Mouse (Mus musculus) natural killer cell, adult 2 months (primary cell): ENCODE measurements around the gene Ubr3.
A peak's percentile ranks its signal among the peaks of the same experiment; 100 is the strongest.

Experiments
- DNase-seq, 2 experiments: peaks; one replicate each; pipeline ENCODE4 v3.0.0; 2022; ENCODE audit warnings: low spot score in 2 of 2

Gene Ubr3

DNA sequence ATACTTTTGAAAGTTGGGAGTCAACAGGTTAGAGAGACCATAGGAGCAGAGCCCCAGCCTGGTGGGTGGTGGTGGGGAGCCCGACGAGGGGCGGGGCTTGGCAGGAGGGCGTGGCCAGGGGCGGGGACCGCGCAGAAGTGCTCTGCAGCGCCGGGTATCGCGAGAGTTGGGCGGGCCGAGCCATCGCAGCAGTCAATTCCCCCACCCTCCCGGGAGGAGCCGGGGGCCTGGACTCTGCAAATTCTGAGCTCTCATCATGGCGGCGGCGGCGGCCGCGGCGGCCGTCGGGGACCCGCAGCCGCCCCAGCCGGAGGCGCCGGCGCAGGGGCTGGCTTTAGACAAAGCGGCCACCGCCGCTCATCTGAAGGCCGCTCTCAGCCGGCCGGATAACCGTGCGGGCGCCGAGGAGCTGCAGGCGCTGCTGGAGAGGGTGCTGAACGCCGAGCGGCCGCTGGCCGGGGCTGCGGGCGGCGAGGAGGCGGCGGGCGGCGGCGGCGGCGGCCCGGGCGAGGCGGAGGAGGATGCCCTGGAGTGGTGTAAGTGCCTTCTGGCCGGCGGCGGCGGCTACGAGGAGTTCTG, at the start of gene Ubr3:
Gene Ubr3 (plus strand): TSS at position 208 of the 579 bp plus-strand sequence.
- DNase-seq = peak; percentile 96 to 97

GRCm38 (mm10) chr2:69849215-69849614, 47.8 kb upstream of the Ubr3 start:
- no peak for DNase-seq

- no peak for DNase-seq
Observed at GRCm38 (mm10) chr2:69851427-69852058, 45.5 kb upstream of the Ubr3 start.

DNA sequence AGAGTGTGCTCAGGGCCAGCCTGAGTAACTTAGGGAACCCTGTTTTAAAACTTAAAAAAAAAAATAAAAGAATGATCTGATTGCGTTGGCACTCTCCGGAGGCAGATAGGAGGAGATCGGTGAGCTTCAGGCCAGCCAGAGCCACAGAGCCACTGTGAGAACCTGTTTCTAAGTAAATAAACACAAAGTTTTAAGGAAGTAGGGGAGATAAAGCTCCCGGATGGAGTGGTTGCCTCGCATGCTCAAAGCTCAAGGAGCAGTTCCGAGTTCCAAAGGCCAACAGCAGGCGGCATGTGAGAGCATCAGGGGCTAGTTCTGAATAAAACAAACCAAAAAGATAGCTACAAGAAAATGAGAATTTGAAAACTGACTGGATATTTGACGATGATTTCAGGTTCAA, 40.7 kb upstream of the Ubr3 start:
- no peak for DNase-seq

DNA sequence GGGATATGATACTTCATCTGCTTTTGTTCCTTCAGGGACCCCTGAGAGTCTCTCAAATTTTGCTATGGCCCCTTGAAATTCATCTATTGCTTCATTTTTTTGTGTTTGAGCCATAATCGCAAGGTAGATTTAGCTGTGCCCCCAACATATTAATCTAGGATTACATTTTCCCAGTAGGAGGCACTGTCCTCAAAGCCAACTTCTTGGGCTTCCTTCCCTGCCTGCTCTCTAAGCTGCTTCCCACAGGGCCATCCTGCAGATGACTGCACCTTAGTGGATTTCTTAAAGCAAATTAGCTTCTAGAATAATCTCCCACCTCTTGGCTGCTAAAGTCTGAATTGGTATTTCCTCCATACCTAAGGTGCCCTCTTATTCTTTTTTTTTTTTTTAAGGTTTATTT, 39.2 kb upstream of the Ubr3 start:
- DNase-seq = no peak

GRCm38 (mm10) chr2:69860972-69861452, 36.0 kb upstream of the Ubr3 start:
- DNase-seq = peak; percentile 23 to 26

GRCm38 (mm10) chr2:69861485-69862091, 35.5 kb upstream of the Ubr3 start, which contains the start of gene Ssb:
TSS of gene Ssb (plus strand) at chr2:69861562.
- peak; percentile 86 to 92 for DNase-seq

DNA sequence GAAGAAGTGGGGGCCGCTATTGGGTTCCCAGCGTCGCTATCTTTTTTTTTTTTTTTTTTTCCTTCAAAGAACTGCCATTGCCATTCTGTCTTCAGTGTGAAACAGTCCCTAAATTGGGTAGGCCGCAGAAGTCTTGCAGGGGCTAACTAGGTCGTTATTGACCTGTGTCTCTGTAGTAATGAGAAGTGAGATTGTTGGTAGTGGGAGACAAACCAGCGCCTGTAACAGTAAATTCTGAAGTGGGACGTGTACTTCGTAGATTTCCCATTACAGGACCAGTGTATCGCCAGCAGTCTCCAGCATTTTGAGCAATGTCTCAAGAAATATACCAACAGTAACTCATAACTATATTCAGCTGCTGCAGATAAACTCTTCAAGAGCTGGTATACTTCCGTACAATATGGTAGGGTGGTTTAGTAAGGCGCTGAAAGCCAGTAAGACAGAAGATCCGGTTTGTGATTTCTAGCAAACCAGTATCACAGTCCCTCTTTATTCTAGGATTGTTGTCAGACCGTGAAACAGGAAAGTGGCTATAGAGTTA, 34.9 kb upstream of the Ubr3 start:
- DNase-seq = no peak

GRCm38 (mm10) chr2:69883990-69884391, 13.1 kb upstream of the Ubr3 start:
- peak; percentile 14 to 28 for DNase-seq

DNA sequence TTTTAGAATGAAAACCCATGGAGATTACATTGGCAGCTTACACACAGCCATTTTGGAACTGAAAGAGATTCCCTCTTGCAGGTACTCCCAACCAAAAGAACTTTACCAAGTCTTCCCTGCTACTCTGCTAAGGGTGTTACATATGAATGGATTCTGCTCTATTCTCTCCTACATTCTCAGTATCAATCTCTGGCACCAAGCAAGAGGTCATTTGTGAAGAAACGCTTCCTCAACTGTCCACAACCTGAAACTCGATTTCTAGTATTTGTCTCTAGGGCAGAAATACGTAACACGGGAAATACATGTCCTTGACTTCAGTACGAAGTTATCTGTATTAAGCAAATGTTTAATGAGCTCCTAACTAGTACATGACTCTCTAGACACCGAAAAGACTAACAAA, 12.5 kb upstream of the Ubr3 start:
- DNase-seq = no peak

GRCm38 (mm10) chr2:69885050-69885449, 12.0 kb upstream of the Ubr3 start:
- DNase-seq = no peak

DNA sequence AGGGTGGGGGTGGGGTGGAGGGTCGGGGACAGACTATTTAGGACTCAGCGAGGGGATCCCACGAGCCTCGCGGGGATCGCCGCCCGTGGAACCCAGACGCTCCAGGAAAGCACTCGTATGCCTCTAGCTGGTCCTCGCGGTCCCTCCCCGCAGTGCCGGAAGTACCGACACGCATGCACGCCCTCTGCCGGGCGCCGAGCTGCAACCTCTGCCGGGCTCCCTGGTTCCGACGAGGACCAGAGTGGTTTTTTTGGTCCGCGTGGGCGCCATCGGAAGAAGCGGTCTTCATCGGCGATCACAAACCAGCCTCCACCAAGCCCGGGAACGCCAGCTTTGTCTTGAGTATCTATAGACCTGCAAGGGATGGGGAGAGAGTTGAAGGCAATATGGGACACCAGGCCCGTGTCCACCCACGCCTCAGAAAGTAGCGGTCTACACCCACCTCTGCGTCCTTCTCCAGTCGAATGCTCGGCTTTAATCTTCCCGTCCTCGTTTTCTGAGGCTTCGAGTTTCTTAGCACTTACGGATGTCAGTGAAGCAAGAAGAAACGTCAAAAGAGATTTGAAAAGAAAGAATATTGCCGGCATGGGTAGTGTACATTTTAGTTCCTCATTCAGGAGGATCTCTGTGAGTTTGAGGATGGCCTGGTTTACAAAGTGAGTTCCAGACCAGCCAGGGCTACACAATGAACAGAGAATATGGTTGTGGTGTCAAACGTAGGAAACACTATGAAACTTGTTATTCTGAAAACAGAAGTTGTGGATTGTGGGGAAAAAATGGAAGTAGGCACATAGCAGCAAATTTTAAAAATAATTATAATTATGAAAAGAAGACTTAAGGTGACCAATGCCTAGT, 11.4 kb upstream of the Ubr3 start, which contains the start of gene Mettl5:
Gene Mettl5 (minus strand): TSS at position 165 of the 855 bp plus-strand sequence.
- peak; percentile 79 to 87 for DNase-seq

DNA sequence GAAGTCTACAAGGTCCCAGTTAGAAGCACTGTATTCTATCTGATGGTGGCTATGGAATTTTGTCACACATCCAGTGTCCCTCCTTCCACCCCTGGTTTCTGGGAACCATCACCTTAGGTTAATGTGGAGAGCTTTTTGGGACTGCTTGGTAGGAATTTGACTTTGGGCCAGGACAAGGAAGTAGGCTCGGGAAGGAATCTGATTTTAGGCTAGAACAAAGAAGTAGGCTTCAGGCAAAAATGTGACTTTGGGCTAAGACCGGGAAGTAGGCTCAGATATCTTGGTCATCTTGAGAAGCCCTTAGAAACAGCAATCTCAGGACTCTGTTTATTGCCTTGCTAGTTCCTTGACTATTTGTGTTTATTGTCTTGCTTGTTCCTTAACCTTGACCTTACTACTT, 8.1 kb upstream of the Ubr3 start:
- DNase-seq = no peak

DNA sequence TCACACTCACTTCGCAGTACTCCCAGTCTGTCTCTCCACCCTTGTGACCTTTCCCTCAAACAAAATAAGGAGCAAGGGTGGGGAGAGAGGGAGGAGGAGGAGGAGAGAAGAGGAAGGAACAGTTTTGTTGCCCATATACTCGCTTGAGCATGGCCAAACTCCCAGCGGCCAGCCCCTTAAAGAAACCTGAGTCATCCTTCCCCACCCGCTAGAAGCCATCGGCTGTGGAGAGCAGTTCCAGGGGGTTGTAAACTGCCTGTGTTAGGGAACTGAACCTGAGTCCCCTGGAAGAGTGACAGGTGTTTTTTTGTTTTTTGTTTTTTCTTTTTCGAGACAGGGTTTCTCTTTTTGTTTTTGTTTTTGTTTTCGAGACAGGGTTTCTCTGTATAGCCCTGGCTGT, 6.2 kb upstream of the Ubr3 start:
- no peak for DNase-seq

GRCm38 (mm10) chr2:69893145-69893544, 3.9 kb upstream of the Ubr3 start:
- DNase-seq = no peak

- no peak for DNase-seq
Observed at GRCm38 (mm10) chr2:69893891-69894290, 3.2 kb upstream of the Ubr3 start.

DNA sequence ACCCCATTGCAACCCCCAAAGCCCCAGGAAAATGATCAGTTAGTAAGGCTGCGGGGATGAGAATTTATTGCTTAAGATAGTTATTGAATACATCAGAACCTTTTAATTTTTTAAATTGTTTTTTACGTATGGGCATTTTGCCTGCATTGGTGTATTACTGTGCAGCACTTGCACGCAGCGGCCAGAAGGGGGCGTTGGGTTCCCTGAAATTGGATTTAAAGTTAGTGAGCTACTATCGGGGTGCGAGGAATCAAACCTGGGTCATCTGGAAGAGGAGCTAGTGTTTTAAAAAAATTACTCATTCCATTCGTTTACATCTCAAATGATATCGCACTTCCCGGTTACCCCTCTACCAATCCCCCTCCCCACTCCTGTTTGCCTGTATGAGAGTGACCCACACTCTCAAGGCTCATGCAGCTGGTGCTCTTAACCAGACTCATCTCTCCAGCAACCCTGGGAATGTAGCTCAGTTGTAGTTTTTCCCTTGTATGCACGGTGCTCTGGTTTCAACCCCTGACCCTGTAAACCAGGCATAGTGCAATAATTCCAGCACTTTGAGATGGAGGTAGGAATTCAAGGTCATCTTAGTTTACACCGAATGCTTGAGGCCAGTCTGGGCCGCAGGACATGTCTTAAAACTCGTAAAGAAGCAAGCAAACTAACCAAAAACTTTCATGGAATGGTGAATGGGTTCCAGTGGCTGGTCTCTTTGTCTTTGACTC, 1.4 kb upstream of the Ubr3 start:
- DNase-seq = peak; percentile 23 to 36

DNA sequence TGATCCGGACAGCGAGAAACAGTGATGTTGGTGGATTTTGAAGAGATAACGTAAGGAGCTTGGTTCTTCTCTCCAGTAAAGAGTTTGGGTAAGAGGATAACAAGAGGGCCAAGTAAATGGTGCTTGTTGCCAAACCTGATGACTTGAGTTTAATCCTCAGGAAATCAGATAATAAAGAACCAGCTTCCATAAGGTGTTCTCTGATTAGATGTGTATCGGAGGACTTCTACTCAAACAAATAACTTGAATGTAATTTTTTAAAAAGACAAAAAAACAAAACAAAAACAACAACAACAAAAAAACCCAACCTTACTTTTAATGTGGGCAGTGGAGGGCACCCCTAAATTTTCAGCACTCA, 843 bp upstream of the Ubr3 start:
- no peak for DNase-seq

DNA sequence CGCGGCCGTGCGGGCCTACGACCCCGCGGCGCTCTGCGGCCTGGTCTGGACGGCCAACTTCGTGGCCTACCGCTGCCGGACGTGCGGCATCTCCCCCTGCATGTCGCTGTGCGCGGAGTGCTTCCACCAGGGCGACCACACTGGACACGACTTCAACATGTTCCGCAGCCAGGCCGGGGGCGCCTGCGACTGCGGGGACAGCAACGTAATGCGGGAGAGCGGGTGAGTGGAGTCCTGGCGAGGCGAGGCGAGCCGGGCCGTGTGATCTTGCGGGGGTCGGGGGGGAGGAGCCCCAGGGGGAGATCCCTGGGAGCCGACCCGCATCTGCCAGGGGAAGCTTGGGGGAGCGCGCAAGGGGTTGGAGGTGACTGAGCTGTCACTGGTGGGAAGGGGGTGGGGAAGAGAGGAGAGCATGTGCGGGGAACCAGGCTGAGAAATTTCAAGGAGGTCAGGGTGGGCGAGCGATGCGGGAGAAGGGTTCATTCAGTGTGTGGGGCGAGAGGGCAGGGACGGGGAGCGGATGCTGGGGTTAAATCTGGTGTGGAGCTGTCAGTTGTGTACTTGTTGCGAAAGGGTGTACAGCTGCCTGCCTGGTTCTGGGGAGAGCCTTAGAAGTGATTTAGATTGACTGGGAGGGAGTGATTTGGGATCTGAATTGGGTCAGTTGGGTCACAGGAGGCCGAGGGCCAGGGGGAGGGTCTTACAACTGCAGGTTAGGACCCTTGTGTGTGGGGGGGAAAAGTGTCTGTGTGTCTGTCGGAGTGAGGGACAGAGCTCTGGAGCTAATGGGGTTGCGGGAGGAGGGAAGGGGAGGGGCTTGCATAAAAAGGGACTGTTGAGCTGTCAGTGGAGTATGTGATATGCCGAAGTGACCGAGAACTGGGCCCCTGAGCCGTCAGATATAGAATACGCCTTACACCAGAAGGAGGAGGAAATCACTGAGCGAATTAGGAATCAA, 851 bp downstream of the Ubr3 start:
- DNase-seq = peak; percentile 39 to 41

DNA sequence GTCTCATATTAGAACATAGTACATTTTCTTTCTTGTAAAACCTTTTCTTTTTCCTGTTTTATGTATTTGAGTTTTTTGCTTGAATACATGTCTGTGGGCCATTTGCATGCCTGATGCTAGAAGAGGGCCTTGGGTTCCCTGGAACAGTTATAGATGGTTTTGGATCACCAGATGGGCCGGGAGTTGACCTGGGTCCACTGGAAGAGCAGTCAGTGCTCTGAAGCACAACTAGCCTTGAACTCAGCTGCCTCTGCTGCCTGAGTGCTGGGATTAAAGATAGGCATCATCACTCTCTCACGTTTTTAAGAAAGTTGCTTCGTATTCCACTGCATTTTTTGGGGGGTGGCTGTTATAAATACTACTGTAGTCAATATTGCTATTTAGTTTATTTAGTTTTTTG, 6.5 kb downstream of the Ubr3 start:
- DNase-seq = no peak
